Mouse (Mus musculus) frontal cortex, postnatal 10 days (tissue): Measurements from ENCODE around the gene Gmpr2.

ENCODE experiments used
- DNase-seq, 2 experiments: peaks; one replicate each; pipeline ENCODE4 v3.0.0; 2022; ENCODE audit warnings: low spot score in 2 of 2, mixed read lengths in 1 of 2

Gene Gmpr2

GRCm38 (mm10) chr14:55726261-55726660 lies 54.5 kb downstream of the Gmpr2 start:
- DNase-seq: no peak

GRCm38 (mm10) chr14:55727889-55728685 lies 56.3 kb downstream of the Gmpr2 start:
- no peak for DNase-seq
